Mouse (Mus musculus) ES-CJ7 (cell line): ENCODE results near the gene Nptxr.
A peak's percentile ranks its signal among the peaks of the same experiment; 100 is the strongest.

ENCODE experiments used
- DNase-seq: peaks from one replicate; pipeline ENCODE4 v3.0.0; 2011; ENCODE audit warnings: low read depth, low spot score

The Nptxr gene

GRCm38 (mm10) chr15:79753420-79753752 lies 51.2 kb downstream of the Nptxr start:
- no peak for DNase-seq

GRCm38 (mm10) chr15:79752742-79753419 lies 51.7 kb downstream of the Nptxr start:
- DNase-seq = peak; percentile 53

DNA sequence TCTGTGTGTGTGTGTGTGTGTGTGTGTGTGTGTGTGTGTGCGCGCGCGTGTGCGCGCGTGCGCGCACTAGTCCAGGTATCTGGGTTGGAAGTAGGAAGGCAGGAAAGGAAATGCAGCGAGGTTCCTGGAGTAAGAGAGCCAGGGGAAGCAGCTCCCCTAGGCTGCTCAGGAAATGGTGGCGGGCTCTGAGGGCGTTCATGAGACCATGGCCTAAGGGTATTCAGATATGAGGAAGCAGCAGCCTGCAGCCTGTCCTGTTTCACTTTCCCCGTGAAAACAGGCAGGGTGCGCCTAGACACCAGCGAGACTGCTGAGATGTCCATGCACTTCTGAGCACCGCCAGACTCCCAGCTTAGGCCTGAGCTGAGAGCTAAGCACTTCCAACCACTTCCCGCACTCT lies 52.8 kb downstream of the Nptxr start:
- peak; percentile 31 for DNase-seq

- DNase-seq = no peak
Measured at GRCm38 (mm10) chr15:79750266-79750665, 54.3 kb downstream of the Nptxr start.

DNA sequence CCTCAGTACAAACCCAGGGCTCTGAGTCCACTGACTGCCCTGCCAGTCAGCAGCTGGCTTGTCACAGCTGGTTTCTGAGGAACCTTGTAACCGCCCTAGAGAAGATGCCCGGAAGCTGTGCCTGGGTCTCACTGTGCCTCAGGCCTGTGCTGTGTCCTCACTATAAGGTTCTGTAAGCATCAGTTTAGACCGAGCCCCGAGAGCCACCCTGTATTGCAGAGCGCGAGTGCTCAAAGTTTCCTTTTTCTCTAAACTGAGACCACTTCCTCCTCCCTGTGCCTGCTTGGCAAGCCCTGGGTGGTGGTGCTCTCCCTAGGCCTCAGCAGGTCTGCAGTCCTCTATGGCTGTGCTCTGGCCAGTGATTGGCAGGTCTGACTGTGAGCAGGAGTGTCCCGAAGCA lies 55.4 kb downstream of the Nptxr start:
- DNase-seq = no peak

GRCm38 (mm10) chr15:79747998-79748397 lies 56.6 kb downstream of the Nptxr start:
- peak; percentile 96 for DNase-seq

GRCm38 (mm10) chr15:79745883-79746282 lies 58.7 kb downstream of the Nptxr start:
- peak; percentile 30 for DNase-seq

- peak; percentile 61 for DNase-seq
Measured at GRCm38 (mm10) chr15:79745312-79745711, 59.3 kb downstream of the Nptxr start.

GRCm38 (mm10) chr15:79744742-79745141 lies 59.8 kb downstream of the Nptxr start:
- DNase-seq = peak; percentile 56

- DNase-seq = no peak
Measured at GRCm38 (mm10) chr15:79744001-79744400, 60.6 kb downstream of the Nptxr start.

GRCm38 (mm10) chr15:79742706-79743023 lies 61.9 kb downstream of the Nptxr start:
- no peak for DNase-seq

DNA sequence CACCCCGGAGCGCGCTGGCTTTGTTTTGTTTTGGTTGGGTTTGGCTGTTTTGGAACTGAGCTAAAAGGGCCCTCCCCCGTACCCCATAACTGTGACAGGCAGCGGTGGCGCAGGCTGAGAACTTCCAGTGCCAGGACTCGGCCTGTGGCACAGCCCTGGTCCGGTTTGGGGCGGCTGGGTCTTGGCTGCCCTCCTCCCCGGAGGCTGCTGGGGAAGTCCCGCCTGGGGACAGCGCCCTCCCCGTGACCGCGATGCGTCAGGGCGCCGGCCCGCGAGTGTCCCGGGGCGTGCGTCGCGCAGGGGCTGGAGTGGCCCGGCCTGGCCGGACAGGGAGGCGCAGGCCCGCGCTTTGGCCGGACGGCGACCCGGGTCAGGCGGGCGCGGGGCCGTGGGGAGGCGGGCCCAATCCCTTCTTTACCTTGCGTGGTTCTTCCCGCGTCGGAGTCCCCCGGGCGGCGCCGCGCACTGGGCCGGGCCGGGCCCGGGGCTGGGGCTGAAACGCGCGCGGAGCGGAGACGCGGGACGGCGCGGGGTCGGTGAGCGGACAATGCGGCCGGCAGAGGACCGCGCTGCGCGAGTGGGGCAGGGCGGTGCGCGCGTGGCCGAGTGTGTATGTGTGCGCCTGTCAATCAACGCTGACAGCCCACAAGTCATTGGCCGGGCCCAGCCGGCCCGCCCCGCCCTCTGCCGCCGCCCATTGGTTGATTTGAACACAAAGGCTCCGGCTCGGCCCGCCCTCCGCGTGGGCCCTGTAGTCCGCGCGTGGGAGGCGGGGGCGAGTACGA lies 62.5 kb downstream of the Nptxr start, which contains the start of gene Sun2:
Gene Sun2 (minus strand): TSS at position 616 of the 785 bp plus-strand sequence.
- peak; percentile 74 for DNase-seq

DNA sequence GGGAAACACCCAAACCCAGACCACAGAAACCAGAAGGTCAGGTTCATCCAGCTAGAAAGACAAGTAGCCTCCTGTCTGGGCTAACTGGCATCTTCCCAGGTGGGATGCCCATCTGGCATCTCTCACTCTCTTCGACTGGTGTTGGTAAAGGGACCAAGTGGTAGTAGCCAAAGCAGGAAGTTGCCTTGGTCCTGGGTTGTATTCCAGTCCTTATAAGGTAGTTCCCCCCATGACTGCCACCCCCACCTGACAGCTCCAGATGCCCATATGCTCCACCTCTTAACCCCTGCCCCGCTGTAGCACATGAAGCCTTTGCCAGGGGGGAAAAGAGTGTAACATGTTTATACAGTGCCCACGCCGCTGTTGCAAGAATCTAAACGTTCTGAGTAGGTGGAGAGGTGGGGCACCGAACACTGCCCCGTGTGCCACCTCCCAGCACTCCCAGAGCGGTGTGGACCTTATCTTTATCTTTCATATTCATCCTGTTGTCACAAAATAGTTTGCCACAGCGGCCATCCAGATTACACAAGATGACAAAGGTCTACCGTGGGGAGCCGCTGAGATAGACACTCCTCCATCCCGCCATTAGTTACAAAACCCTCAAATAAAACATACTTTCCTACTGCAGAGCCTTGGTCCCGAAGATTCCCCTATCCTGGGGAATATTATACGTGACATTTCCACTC lies 63.2 kb downstream of the Nptxr start:
- DNase-seq = no peak

- DNase-seq = no peak
Measured at GRCm38 (mm10) chr15:79740739-79741138, 63.8 kb downstream of the Nptxr start.
